Mouse (Mus musculus): Measurements from ENCODE around the gene Maml2.

DNA sequence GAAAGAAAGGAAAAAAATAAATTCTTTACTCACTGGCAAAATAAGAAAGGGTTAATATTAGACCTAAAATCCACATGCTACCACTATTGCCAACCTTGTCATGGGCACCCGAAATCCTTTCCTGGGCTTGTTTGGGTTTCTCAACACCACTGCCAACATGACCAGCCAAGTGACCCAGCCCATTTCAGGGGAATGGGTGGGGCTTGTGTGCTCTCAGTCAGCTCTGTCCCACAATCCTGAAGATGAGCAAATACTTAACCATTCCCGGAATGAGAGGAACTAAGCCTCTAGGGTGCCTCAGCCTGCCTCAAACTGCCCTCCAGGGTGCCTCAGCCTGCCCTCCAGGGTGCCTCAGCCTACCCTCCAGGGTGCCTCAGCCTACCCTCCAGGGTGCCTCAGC is 371.0 kb downstream of the Maml2 start:
- TF ChIP-seq CTCF (conservative IDR thresholded peaks at IDR 0.05; ENCODE audit: low read length) (no peak), NANOG (IDR thresholded peaks at IDR 0.05; ENCODE audit: borderline replicate concordance, low read length) (no peak)

Data from E14TG2a.4 (cell line).